In genomic region chr12:117252426-117252779, GRCm38 (mm10) we compare ENCODE assay signal across 22 mouse cellular contexts.
DNase-seq lines count a peak whose midpoint lies in the region; ATAC-seq lines count a peak whose summit lies in the region.
"Had no signal": no experiment of that assay in that cellular context is flagged by ENCODE, and none has a peak within 500 bp of the region (broad histone marks: within the 10 kb centered on the region; RNA-seq: fewer than 3 reads in every experiment).

No protein-coding gene starts in this region.

- no peak for ATAC-seq in forebrain, embryonic 15.5 days (replicated peaks)
- no peak for ATAC-seq in limb, embryonic 13.5 days (ENCODE audit: low FRiP score, low read depth)
- ATAC-seq in liver, embryonic 13.5 days (ENCODE audit: low read depth), result peak; percentile 80
- ATAC-seq in midbrain, embryonic 13.5 days, result no peak

- H3K9ac ChIP-seq in forebrain, embryonic 15.5 days (replicated peaks), result no peak overlapping the region
- no peak overlapping the region for H3K9ac ChIP-seq in limb, embryonic 13.5 days
- H3K9ac ChIP-seq in liver, embryonic 13.5 days, result peak overlapping the region; percentile 29; the same call in 1 of the 2 replicates
- H3K9ac ChIP-seq in midbrain, embryonic 13.5 days (replicated peaks), result no peak overlapping the region
- H3K9ac ChIP-seq: hindbrain, embryonic 13.5 days; intestine, embryonic 15.5 days; neural tube, embryonic 12.5 days had no signal

- 21% methylated on average over 3 of the region's 3 CpGs for WGBS in forebrain, embryonic 10.5 days
- 12% methylated on average over 3 of the region's 3 CpGs for WGBS in forebrain, embryonic 15.5 days
- WGBS in limb, embryonic 13.5 days, result 33% methylated on average over 3 of the region's 3 CpGs
- 40% methylated on average over 3 of the region's 3 CpGs for WGBS in limb, embryonic 10.5 days
- WGBS in liver, embryonic 13.5 days (ENCODE audit: insufficient replicate concordance), result 8% methylated on average over 3 of the region's 3 CpGs
- 3% methylated on average over 3 of the region's 3 CpGs for WGBS in midbrain, embryonic 13.5 days

- peaks cover 70% of the 10 kb centered on the region for H3K36me3 ChIP-seq in forebrain, embryonic 10.5 days (replicated peaks)
- H3K36me3 ChIP-seq in forebrain, embryonic 15.5 days, result peaks cover 7% of the 10 kb centered on the region; the same call in 1 of the 2 replicates
- H3K36me3 ChIP-seq in limb, embryonic 13.5 days, result no peaks in the 10 kb centered on the region
- H3K36me3 ChIP-seq in limb, embryonic 10.5 days, result no peaks in the 10 kb centered on the region
- H3K36me3 ChIP-seq in liver, embryonic 13.5 days, result no peaks in the 10 kb centered on the region
- peaks cover 60% of the 10 kb centered on the region for H3K36me3 ChIP-seq in midbrain, embryonic 13.5 days
- H3K36me3 ChIP-seq: heart, embryonic 10.5 days; intestine, embryonic 15.5 days; neural tube, embryonic 12.5 days had no signal

- peaks cover 88% of the 10 kb centered on the region for H3K4me1 ChIP-seq in forebrain, embryonic 10.5 days
- H3K4me1 ChIP-seq in forebrain, embryonic 15.5 days, result peaks cover 39% of the 10 kb centered on the region
- peaks cover 32% of the 10 kb centered on the region for H3K4me1 ChIP-seq in limb, embryonic 13.5 days
- H3K4me1 ChIP-seq in limb, embryonic 10.5 days, result peaks cover 48% of the 10 kb centered on the region
- peaks cover 30% of the 10 kb centered on the region for H3K4me1 ChIP-seq in liver, embryonic 13.5 days (replicated peaks)
- peaks cover 78% of the 10 kb centered on the region for H3K4me1 ChIP-seq in midbrain, embryonic 13.5 days (replicated peaks)
- H3K4me1 ChIP-seq: intestine, embryonic 15.5 days had no signal

- H3K4me2 ChIP-seq in forebrain, embryonic 15.5 days (replicated peaks), result no peak overlapping the region
- H3K4me2 ChIP-seq in limb, embryonic 13.5 days (replicated peaks), result peak overlapping the region; percentile 38; the same call in 1 of the 2 replicates
- H3K4me2 ChIP-seq in liver, embryonic 13.5 days, result peak overlapping the region; percentile 52
- no peak overlapping the region for H3K4me2 ChIP-seq in midbrain, embryonic 13.5 days (replicated peaks)
- H3K4me2 ChIP-seq: hindbrain, embryonic 13.5 days; intestine, embryonic 15.5 days; neural tube, embryonic 12.5 days had no signal

- no peak overlapping the region for H3K4me3 ChIP-seq in forebrain, embryonic 10.5 days
- H3K4me3 ChIP-seq in forebrain, embryonic 15.5 days, result no peak overlapping the region
- H3K4me3 ChIP-seq in limb, embryonic 13.5 days, result no peak overlapping the region
- no peak overlapping the region for H3K4me3 ChIP-seq in limb, embryonic 10.5 days
- H3K4me3 ChIP-seq in liver, embryonic 13.5 days (replicated peaks), result no peak overlapping the region
- no peak overlapping the region for H3K4me3 ChIP-seq in midbrain, embryonic 13.5 days (replicated peaks)
- H3K4me3 ChIP-seq: hindbrain, embryonic 13.5 days; intestine, embryonic 15.5 days; neural tube, embryonic 12.5 days had no signal

- peak overlapping the region; percentile 84; the same call in 1 of the 2 replicates for H3K27ac ChIP-seq in forebrain, embryonic 10.5 days
- H3K27ac ChIP-seq in forebrain, embryonic 15.5 days (replicated peaks), result no peak overlapping the region
- no peak overlapping the region for H3K27ac ChIP-seq in limb, embryonic 13.5 days
- no peak overlapping the region for H3K27ac ChIP-seq in limb, embryonic 10.5 days
- H3K27ac ChIP-seq in liver, embryonic 13.5 days, result peak overlapping the region; percentile 70
- H3K27ac ChIP-seq in midbrain, embryonic 13.5 days, result peak overlapping the region; percentile 84
- H3K27ac ChIP-seq: intestine, embryonic 15.5 days; neural tube, embryonic 12.5 days had no signal

- H3K27me3 ChIP-seq in forebrain, embryonic 10.5 days (ENCODE audit: poor library complexity, severe bottlenecking), result peaks cover 15% of the 10 kb centered on the region; the same call in 1 of the 2 replicates
- no peaks in the 10 kb centered on the region for H3K27me3 ChIP-seq in forebrain, embryonic 15.5 days
- H3K27me3 ChIP-seq in limb, embryonic 13.5 days, result peaks cover 11% of the 10 kb centered on the region; the same call in 1 of the 2 replicates
- peaks cover 22% of the 10 kb centered on the region for H3K27me3 ChIP-seq in limb, embryonic 10.5 days (ENCODE audit: low read depth, poor library complexity, severe bottlenecking)
- H3K27me3 ChIP-seq in liver, embryonic 13.5 days, result no peaks in the 10 kb centered on the region
- no peaks in the 10 kb centered on the region for H3K27me3 ChIP-seq in midbrain, embryonic 13.5 days
- H3K27me3 ChIP-seq: CH12.LX; intestine, embryonic 15.5 days; neural tube, embryonic 12.5 days had no signal

- no peaks in the 10 kb centered on the region for H3K9me3 ChIP-seq in forebrain, embryonic 10.5 days
- no peaks in the 10 kb centered on the region for H3K9me3 ChIP-seq in forebrain, embryonic 15.5 days
- H3K9me3 ChIP-seq in limb, embryonic 13.5 days, result 0 out of 2 replicates have a peak, but pooled peaks cover 3% of the 10 kb centered on the region
- H3K9me3 ChIP-seq in limb, embryonic 10.5 days (replicated peaks), result no peaks in the 10 kb centered on the region
- H3K9me3 ChIP-seq in liver, embryonic 13.5 days (replicated peaks), result no peaks in the 10 kb centered on the region
- H3K9me3 ChIP-seq in midbrain, embryonic 13.5 days, result no peaks in the 10 kb centered on the region
- H3K9me3 ChIP-seq: heart, embryonic 10.5 days; hindbrain, embryonic 13.5 days; intestine, embryonic 15.5 days; neural tube, embryonic 12.5 days had no signal

- DNase-seq in forebrain, embryonic 10.5 days (ENCODE audit: extremely low spot score, low spot score), result no peak
- no peak for DNase-seq in limb, embryonic 10.5 days (ENCODE audit: low spot score)
- no peak for DNase-seq in liver, embryonic 13.5 days
- no peak for DNase-seq in urinary bladder, postnatal 25 days (ENCODE audit: low spot score)
- no peak for DNase-seq in urinary bladder, adult 18-20 months (ENCODE audit: low spot score in 2 of 2)
- DNase-seq: adrenal gland, adult 8-10 months; cerebellum, adult 11 months; cerebellum, postnatal 14 days; gastrocnemius, postnatal 36 days; heart, postnatal 10 days; kidney, postnatal 10 days; lung, adult 18-20 months; right cerebral cortex, postnatal 25 days; thymus, postnatal 25 days had no signal

Comparison
In these comparisons a context has a peak if more than half of its experiments do, and no peak if none do; other contexts are left out.
1. H3K27ac ChIP-seq: peak in forebrain, embryonic 10.5 days (single experiment), liver, embryonic 13.5 days (single experiment) and midbrain, embryonic 13.5 days (single experiment); none in forebrain, embryonic 15.5 days (single experiment), limb, embryonic 13.5 days (single experiment) and limb, embryonic 10.5 days (single experiment).
2. H3K4me2 ChIP-seq: peak in limb, embryonic 13.5 days (single experiment) and liver, embryonic 13.5 days (single experiment); none in forebrain, embryonic 15.5 days (single experiment) and midbrain, embryonic 13.5 days (single experiment).